Mouse (Mus musculus) kidney, embryonic 15.5 days (tissue): ENCODE data around the gene Psma3. TPM values are rescaled to one million over a fixed set of nuclear protein-coding genes. Genes with fewer than 3 reads are reported as not detected.

Experiments
- ATAC-seq: fragments of 200-750 bp; cut with Nextera tagmentation; replicated peaks from 2 replicates; pipeline ENCODE4 v1.8.0; 2017; ENCODE audit warnings: moderate TSS enrichment; ENCODE audit not compliant: low FRiP score
- H3K27ac ChIP-seq: fragments of 300-500 bp; sonication (generic); 2 replicates; pipeline ENCODE4 v1.5.1; 2015; ENCODE audit warnings: mild to moderate bottlenecking, inconsistent platforms
- H3K27me3 ChIP-seq: fragments of 300-500 bp; sonication (generic); 2 replicates; pipeline ENCODE4 v1.6.1; 2015; ENCODE audit warnings: inconsistent platforms
- H3K36me3 ChIP-seq: fragments of 300-500 bp; sonication (generic); 2 replicates; pipeline ENCODE4 v1.6.1; 2015; ENCODE audit warnings: inconsistent platforms
- H3K4me1 ChIP-seq: fragments of 300-500 bp; sonication (generic); 2 replicates; pipeline ENCODE4 v1.6.1; 2015; ENCODE audit warnings: inconsistent platforms
- H3K4me2 ChIP-seq: fragments of 300-500 bp; sonication (generic); 2 replicates; pipeline ENCODE4 v1.6.1; 2015; ENCODE audit warnings: moderate library complexity, mild to moderate bottlenecking, inconsistent platforms
- H3K4me3 ChIP-seq: fragments of 300-500 bp; sonication (generic); replicated peaks from 2 replicates; pipeline ENCODE4 v1.5.1; 2015; ENCODE audit warnings: mild to moderate bottlenecking, inconsistent platforms
- H3K9ac ChIP-seq: fragments of 300-500 bp; sonication (generic); 2 replicates; pipeline ENCODE4 v1.6.1; 2015; ENCODE audit warnings: mild to moderate bottlenecking, inconsistent platforms
- H3K9me3 ChIP-seq: fragments of 300-500 bp; sonication (generic); replicated peaks from 2 replicates; pipeline ENCODE4 v1.6.1; 2016; ENCODE audit warnings: inconsistent platforms
- WGBS: fragments of 180-500 bp; shearing (Covaris S2); methylation state at CpG from one replicate; pipeline ENCODE4 v1.1.7; 2015; ENCODE audit warnings: mixed read lengths; 5-methylcytosine and 5-hydroxymethylcytosine counted together
- polyA plus RNA-seq: library from polyadenylated mRNA; unstranded; fragments of >200 nt; fragmentation: Nextera tagmentation; extraction: Ambion mirVana; gene quantifications from 2 replicates; pipeline ENCODE4 v1.2.1, GENCODE M21; 2015

Psma3 gene
- polyA plus RNA-seq, 1 experiment from 2014 or later, result 591 TPM

GRCm38 (mm10) chr12:71030722-71031121, 56.3 kb downstream of the Psma3 start:
- no peak overlapping the region for H3K4me3 ChIP-seq
- no peak overlapping the region for H3K27ac ChIP-seq
- H3K36me3 ChIP-seq, result peaks cover 68% of the 10 kb centered on the region
- no peak overlapping the region for H3K4me2 ChIP-seq
- WGBS, result 93% methylated on average over 5 of the region's 5 CpGs
- H3K27me3 ChIP-seq, result no peaks in the 10 kb centered on the region
- H3K4me1 ChIP-seq, result no peaks in the 10 kb centered on the region
- no peaks in the 10 kb centered on the region for H3K9me3 ChIP-seq
- no peak overlapping the region for H3K9ac ChIP-seq
- no peak for ATAC-seq

GRCm38 (mm10) chr12:71035826-71036225, 61.4 kb downstream of the Psma3 start:
- no peaks in the 10 kb centered on the region for H3K9me3 ChIP-seq
- WGBS, result 95% methylated on average over 4 of the region's 4 CpGs
- no peak overlapping the region for H3K4me3 ChIP-seq
- peaks cover 70% of the 10 kb centered on the region for H3K36me3 ChIP-seq
- no peak overlapping the region for H3K27ac ChIP-seq
- no peaks in the 10 kb centered on the region for H3K4me1 ChIP-seq
- H3K9ac ChIP-seq, result no peak overlapping the region
- ATAC-seq, result no peak
- H3K4me2 ChIP-seq, result no peak overlapping the region
- no peaks in the 10 kb centered on the region for H3K27me3 ChIP-seq

GRCm38 (mm10) chr12:71036729-71037404, 62.4 kb downstream of the Psma3 start:
- Histone ChIP-seq H3K4me1 (no peaks in the 10 kb centered on the region), H3K4me3 (no peak overlapping the region), H3K36me3 (peaks cover 71% of the 10 kb centered on the region), H3K4me2 (no peak overlapping the region), H3K9me3 (no peaks in the 10 kb centered on the region), H3K27ac (no peak overlapping the region), H3K9ac (no peak overlapping the region), H3K27me3 (no peaks in the 10 kb centered on the region)
- WGBS, result 92% methylated on average over 12 of the region's 12 CpGs
- ATAC-seq, result no peak

GRCm38 (mm10) chr12:71040462-71040861, 66.0 kb downstream of the Psma3 start:
- 85% methylated on average over 7 of the region's 7 CpGs for WGBS

GRCm38 (mm10) chr12:71042451-71042850, 68.0 kb downstream of the Psma3 start:
- H3K27ac ChIP-seq, result no peak overlapping the region
- WGBS, result 92% methylated on average over 1 of the region's 1 CpGs
- no peak overlapping the region for H3K9ac ChIP-seq
- ATAC-seq, result no peak
- peaks cover 87% of the 10 kb centered on the region for H3K36me3 ChIP-seq
- no peak overlapping the region for H3K4me2 ChIP-seq
- H3K27me3 ChIP-seq, result no peaks in the 10 kb centered on the region
- H3K9me3 ChIP-seq, result no peaks in the 10 kb centered on the region
- H3K4me3 ChIP-seq, result no peak overlapping the region
- H3K4me1 ChIP-seq, result no peaks in the 10 kb centered on the region

More at GRCm38 (mm10) chr12:71040462-71040861, 66.0 kb downstream of the Psma3 start:
- no peak for ATAC-seq
- Histone ChIP-seq H3K4me3 (no peak overlapping the region), H3K27ac (no peak overlapping the region), H3K27me3 (no peaks in the 10 kb centered on the region), H3K4me1 (no peaks in the 10 kb centered on the region), H3K4me2 (no peak overlapping the region), H3K9ac (no peak overlapping the region), H3K9me3 (no peaks in the 10 kb centered on the region), H3K36me3 (peaks cover 86% of the 10 kb centered on the region)

GRCm38 (mm10) chr12:71043571-71043970, 69.2 kb downstream of the Psma3 start:
- Histone ChIP-seq H3K4me2 (no peak overlapping the region), H3K4me3 (no peak overlapping the region), H3K36me3 (peaks cover 77% of the 10 kb centered on the region), H3K27me3 (no peaks in the 10 kb centered on the region), H3K9ac (no peak overlapping the region), H3K9me3 (no peaks in the 10 kb centered on the region), H3K4me1 (no peaks in the 10 kb centered on the region), H3K27ac (no peak overlapping the region)
- ATAC-seq, result no peak
- WGBS, result 73% methylated on average over 3 of the region's 3 CpGs

- Histone ChIP-seq H3K36me3 (peaks cover 70% of the 10 kb centered on the region), H3K4me1 (no peaks in the 10 kb centered on the region), H3K9ac (no peak overlapping the region), H3K27ac (no peak overlapping the region), H3K9me3 (no peaks in the 10 kb centered on the region), H3K27me3 (no peaks in the 10 kb centered on the region), H3K4me2 (no peak overlapping the region), H3K4me3 (no peak overlapping the region)
- ATAC-seq, result 0 out of 2 replicates have a peak, but pooled peaks have one; percentile 23
- WGBS, result 87% methylated on average over 2 of the region's 2 CpGs
Observed at GRCm38 (mm10) chr12:71044488-71044887, 70.1 kb downstream of the Psma3 start.

Other genes starting within 250 kb of the Psma3 start
- 19.4 and 19.9 TPM in 2 replicates for gene Frmd6, start 149.1 kb upstream of the Psma3 start, polyA plus RNA-seq
- gene Actr10, start 36.8 kb upstream of the Psma3 start, polyA plus RNA-seq, result 222 and 239 TPM in 2 replicates
- gene Arid4a, start 41.4 kb downstream of the Psma3 start, polyA plus RNA-seq, result 34.9 and 35.6 TPM in 2 replicates
- gene Tomm20l, start 136.8 kb downstream of the Psma3 start, polyA plus RNA-seq, result not detected in 2 replicates
- gene Timm9, start 162.1 kb downstream of the Psma3 start, polyA plus RNA-seq, result 88.7 and 88.9 TPM in 2 replicates
- gene 2700049A03Rik, start 162.2 kb downstream of the Psma3 start, polyA plus RNA-seq, result 14.7 and 14.8 TPM in 2 replicates